Mouse (Mus musculus) thymus, adult 2 months (tissue): ENCODE measurements around the gene Fam162a. TPM values are rescaled to one million over a fixed set of nuclear protein-coding genes. Genes with fewer than 3 reads are reported as not detected.

Experiments used
- DNase-seq: peaks from one replicate; pipeline ENCODE4 v3.0.0; 2021
- H3K27ac ChIP-seq: fragments of 200-500 bp; 2 replicates; pipeline ENCODE4 v1.5.1; 2012; ENCODE audit warnings: low read length, control low read depth; ENCODE audit not compliant: control insufficient read depth, insufficient read depth
- H3K27me3 ChIP-seq: fragments of 200-500 bp; 2 replicates; pipeline ENCODE4 v1.6.1; 2012; ENCODE audit warnings: mild to moderate bottlenecking, low read length, moderate library complexity, mixed read lengths; ENCODE audit not compliant: control insufficient read depth, insufficient read depth
- H3K36me3 ChIP-seq: fragments of 200-500 bp; 2 replicates; pipeline ENCODE4 v1.6.1; 2012; ENCODE audit warnings: mild to moderate bottlenecking, low read length, moderate library complexity; ENCODE audit not compliant: control insufficient read depth, insufficient read depth
- H3K4me1 ChIP-seq: fragments of 200-500 bp; replicated peaks from 2 replicates; pipeline ENCODE4 v1.6.1; 2012; ENCODE audit warnings: low read length; ENCODE audit not compliant: control insufficient read depth, insufficient read depth
- H3K4me3 ChIP-seq: fragments of 200-500 bp; 2 replicates; pipeline ENCODE4 v1.5.1; 2012; ENCODE audit warnings: mild to moderate bottlenecking, low read length, control low read depth, moderate library complexity; ENCODE audit not compliant: control insufficient read depth, insufficient read depth
- CTCF ChIP-seq: fragments of 200-500 bp; IDR thresholded peaks from 2 replicates; pipeline ENCODE4 v1.5.1; 2012; ENCODE audit warnings: mild to moderate bottlenecking, control low read depth, low read length, moderate library complexity, borderline replicate concordance; ENCODE audit not compliant: control insufficient read depth, poor library complexity, insufficient read depth; ENCODE audit errors: extremely low read depth
- POLR2A ChIP-seq: fragments of 200-500 bp; IDR thresholded peaks from 2 replicates; pipeline ENCODE4 v1.6.1; 2012; ENCODE audit warnings: mild to moderate bottlenecking, low read length, control low read depth, moderate library complexity; ENCODE audit not compliant: control insufficient read depth, poor library complexity, insufficient read depth; ENCODE audit errors: extremely low read depth
- WGBS: fragments of 180-500 bp; shearing (Covaris S2); methylation state at CpG from one replicate; pipeline ENCODE4 v1.1.7; 2018; 5-methylcytosine and 5-hydroxymethylcytosine counted together
- polyA plus RNA-seq: library from polyadenylated mRNA; depleted of rRNA; stranded (reverse); fragments of >200 nt; gene quantifications from 2 replicates; pipeline ENCODE4 v1.2.3, GENCODE M21; 2012

Fam162a gene
- polyA plus RNA-seq, 1 experiment: 25.3 TPM

DNA sequence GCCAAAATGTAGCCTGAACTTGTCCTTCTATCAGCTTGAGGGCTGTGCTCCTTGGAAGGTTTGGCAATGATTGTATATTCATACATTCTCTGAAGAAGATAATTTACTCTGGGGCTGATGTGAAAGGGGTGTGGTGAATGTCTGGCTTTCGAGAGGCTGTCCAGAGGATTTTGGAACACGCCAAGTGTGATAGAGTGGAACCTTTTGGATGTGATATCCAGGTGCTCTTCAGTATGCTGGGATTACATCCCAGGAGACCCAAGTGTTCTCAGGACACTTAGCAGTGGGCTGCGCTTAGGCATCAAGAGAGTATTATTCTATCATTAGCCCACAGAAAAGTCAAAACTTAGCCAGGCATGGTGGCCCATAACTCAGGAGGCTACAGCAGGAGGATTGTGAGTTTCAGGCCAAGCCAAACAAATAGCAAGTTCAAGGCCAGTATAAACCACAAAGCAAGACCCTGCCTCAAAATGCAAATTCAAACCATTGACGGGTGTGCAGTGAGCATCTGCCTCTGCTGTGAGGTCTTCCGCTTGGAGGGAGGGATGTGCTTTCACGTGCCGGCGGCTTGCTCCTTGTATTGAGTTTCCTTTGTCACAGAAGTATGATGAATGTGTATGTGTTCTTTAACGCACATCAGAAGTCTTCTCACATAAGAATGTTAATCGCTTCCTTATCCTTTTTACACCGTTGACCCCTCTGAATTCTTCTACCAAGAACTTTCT lies 19.6 kb upstream of the Fam162a start:
- Histone ChIP-seq H3K27ac (no peak overlapping the region), H3K4me3 (no peak overlapping the region), H3K4me1 (no peaks in the 10 kb centered on the region), H3K27me3 (no peaks in the 10 kb centered on the region), H3K36me3 (peaks cover 6% of the 10 kb centered on the region; the same call in 1 of the 2 replicates)
- WGBS: 97% methylated on average over 11 of the region's 11 CpGs
- TF ChIP-seq CTCF (no peak), POLR2A (no peak)
- no peak for DNase-seq

DNA sequence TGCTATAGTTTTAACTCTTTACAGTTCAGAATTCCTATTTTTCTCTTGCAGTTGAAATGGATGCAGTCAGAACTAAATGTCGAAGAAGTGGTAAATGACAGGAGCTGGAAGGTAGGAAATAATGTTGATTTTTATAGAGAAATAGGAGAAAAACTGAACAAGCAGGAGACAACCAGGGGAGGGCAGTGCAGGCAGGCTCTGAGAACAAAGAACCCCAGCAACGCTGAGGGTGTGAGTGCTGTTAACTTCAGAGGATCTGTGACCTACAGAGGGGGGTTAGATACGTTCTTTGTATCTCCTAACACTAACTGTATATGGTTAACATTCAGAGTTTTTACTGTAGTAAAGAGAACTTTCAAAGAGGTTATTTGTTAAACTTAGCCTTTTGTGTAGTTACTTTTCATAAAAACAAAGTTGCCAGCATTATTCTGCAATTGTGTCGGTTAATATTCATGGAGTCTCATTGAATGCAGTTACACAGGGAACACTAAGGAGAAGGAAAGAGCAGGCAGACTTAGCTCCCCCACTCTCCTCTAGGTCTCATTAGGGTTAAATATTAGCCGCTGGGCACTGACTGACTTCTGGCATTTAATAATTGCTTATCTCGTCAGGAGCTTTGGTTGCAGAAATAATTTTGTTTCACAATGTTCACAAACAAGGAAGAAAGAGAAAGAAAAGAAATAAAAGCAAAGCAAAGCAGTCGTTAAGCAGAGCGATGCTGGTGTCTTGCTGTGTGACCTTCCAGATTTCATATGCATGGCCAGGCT lies 18.6 kb upstream of the Fam162a start:
- H3K36me3 ChIP-seq: peaks cover 6% of the 10 kb centered on the region; the same call in 1 of the 2 replicates
- DNase-seq: no peak
- TF ChIP-seq POLR2A (no peak), CTCF (no peak)
- H3K27ac ChIP-seq: no peak overlapping the region
- WGBS: 85% methylated on average over 8 of the region's 8 CpGs
- no peaks in the 10 kb centered on the region for H3K4me1 ChIP-seq
- no peaks in the 10 kb centered on the region for H3K27me3 ChIP-seq
- H3K4me3 ChIP-seq: no peak overlapping the region

DNA sequence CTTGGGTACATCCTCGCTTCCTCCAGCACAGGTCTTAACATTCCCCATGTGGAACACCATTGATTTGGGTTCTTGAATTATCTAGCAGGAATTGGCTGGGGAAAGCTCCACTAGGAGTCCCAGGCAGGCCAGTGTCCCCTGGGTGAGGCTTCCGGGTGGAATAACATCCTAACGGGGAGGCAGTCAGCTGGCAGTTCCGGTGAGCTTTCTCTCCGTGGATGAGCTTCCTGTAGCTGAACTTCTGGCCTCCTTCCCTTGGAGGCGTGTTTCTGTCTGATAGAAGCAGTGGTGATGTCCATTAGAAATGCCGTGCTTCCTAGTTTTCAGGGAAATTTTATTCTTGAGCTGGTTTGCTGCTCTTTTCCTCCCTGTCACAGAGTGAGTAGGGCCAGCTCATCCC lies 17.7 kb upstream of the Fam162a start:
- Histone ChIP-seq H3K27me3 (no peaks in the 10 kb centered on the region), H3K36me3 (peaks cover 6% of the 10 kb centered on the region; the same call in 1 of the 2 replicates), H3K27ac (no peak overlapping the region), H3K4me3 (no peak overlapping the region), H3K4me1 (no peaks in the 10 kb centered on the region)
- TF ChIP-seq CTCF: no peak
- TF ChIP-seq POLR2A: no peak
- no peak for DNase-seq
- WGBS: 95% methylated on average over 7 of the region's 7 CpGs

DNA sequence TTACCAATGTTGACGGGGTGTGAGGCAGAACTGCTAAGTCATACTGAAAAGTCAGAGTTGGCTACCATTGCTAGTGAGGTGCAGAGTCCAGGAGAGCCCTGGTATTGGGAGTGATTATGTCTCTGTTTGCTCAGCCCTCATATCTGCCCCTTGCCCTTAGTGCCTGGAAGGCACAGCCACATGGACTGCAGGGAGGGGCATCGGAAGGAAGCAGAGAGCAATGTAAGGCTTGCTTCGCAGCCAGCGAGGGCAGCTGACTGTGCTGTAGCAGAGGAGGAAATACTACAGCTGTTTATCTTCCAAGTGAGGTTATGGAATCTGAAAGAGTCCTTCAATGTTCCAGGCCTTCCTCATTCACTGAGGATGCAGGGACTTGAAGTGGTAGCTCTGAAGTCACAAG lies 16.5 kb upstream of the Fam162a start:
- Histone ChIP-seq H3K27ac (no peak overlapping the region), H3K4me1 (no peaks in the 10 kb centered on the region)
- no peak for DNase-seq

DNA sequence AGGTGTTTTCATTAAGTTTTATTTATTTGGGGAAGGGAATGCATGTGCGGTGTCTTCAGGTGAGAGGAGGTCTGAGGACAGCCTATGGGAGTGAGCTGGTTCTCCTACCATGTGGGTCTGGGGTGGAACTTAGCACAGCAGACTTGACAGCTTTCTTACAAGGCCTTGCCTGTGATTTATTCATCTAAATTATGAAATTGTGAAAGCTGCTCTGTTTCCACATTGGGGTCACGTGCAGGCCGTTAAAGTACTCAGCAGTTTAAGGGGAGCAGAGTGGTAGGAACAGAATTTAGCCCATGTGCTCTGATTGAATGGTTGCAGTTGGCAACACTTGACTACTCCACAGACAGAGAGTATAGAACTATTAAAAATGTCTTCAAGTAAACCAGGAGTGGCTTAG lies 8.5 kb upstream of the Fam162a start:
- no peaks in the 10 kb centered on the region for H3K4me1 ChIP-seq
- WGBS: over 99% methylated on average over 3 of the region's 3 CpGs
- H3K36me3 ChIP-seq: no peaks in the 10 kb centered on the region
- H3K27me3 ChIP-seq: no peaks in the 10 kb centered on the region
- TF ChIP-seq CTCF: no peak
- TF ChIP-seq POLR2A: no peak
- H3K4me3 ChIP-seq: no peak overlapping the region
- H3K27ac ChIP-seq: no peak overlapping the region
- no peak for DNase-seq

More for the DNA sequence above, 16.5 kb upstream of the Fam162a start:
- H3K36me3 ChIP-seq: peaks cover 6% of the 10 kb centered on the region; the same call in 1 of the 2 replicates
- H3K27me3 ChIP-seq: no peaks in the 10 kb centered on the region
- TF ChIP-seq POLR2A (no peak), CTCF (no peak)
- 90% methylated on average over 4 of the region's 4 CpGs for WGBS
- no peak overlapping the region for H3K4me3 ChIP-seq

DNA sequence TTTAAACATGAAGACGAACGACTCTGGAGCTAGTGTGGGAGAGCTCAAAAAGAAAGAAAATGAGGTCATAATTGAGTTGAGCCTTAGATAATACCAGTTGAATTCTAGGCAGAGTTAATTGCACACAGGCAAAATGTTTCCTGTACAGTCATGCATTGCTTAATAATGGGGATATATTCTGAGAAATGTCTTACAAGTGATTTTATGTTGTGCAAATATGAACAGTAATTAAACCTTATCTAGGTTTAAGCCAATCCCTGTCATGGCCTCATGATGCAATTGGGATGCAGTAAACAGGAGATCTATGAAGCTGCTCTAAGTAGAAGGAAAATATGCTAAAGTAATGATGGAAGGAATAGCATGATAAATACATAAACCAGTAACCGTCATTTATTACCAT lies 3.4 kb upstream of the Fam162a start:
- no peak overlapping the region for H3K4me3 ChIP-seq
- WGBS: 95% methylated on average over 3 of the region's 3 CpGs
- TF ChIP-seq POLR2A: no peak
- no peak for TF ChIP-seq CTCF

More for the DNA sequence above, 3.4 kb upstream of the Fam162a start:
- DNase-seq: no peak
- peaks cover 4% of the 10 kb centered on the region; the same call in 1 of the 2 replicates for H3K4me1 ChIP-seq
- no peaks in the 10 kb centered on the region for H3K27me3 ChIP-seq
- H3K36me3 ChIP-seq: no peaks in the 10 kb centered on the region
- H3K27ac ChIP-seq: no peak overlapping the region
